Mouse (Mus musculus) neural tube, embryonic 14.5 days (tissue): ENCODE results near the gene Ctdsp2. TPM values are rescaled to one million over a fixed set of nuclear protein-coding genes. Genes with fewer than 3 reads are reported as not detected.

Source experiments
- ATAC-seq: fragments of 200-750 bp; cut with Nextera tagmentation; 2 replicates; pipeline ENCODE4 v1.8.0; 2017; ENCODE audit warnings: low read depth, mild to moderate bottlenecking, moderate TSS enrichment, moderate library complexity
- H3K27ac ChIP-seq: fragments of 300-500 bp; sonication (generic); 2 replicates; pipeline ENCODE4 v1.5.1; 2014; ENCODE audit warnings: low read depth, mild to moderate bottlenecking, control low read depth, low read length, moderate library complexity, mixed read lengths
- H3K27me3 ChIP-seq: fragments of 300-500 bp; sonication (generic); 2 replicates; pipeline ENCODE4 v1.6.1; 2014; ENCODE audit warnings: low read length; ENCODE audit not compliant: control insufficient read depth, insufficient read depth
- H3K36me3 ChIP-seq: fragments of 300-500 bp; sonication (generic); 2 replicates; pipeline ENCODE4 v1.6.1; 2014; ENCODE audit warnings: low read length, mixed read lengths; ENCODE audit not compliant: control insufficient read depth, insufficient read depth
- H3K4me1 ChIP-seq: fragments of 300-500 bp; sonication (generic); 2 replicates; pipeline ENCODE4 v1.6.1; 2014; ENCODE audit warnings: low read length; ENCODE audit not compliant: control insufficient read depth, insufficient read depth
- H3K4me2 ChIP-seq: fragments of 300-500 bp; sonication (generic); 2 replicates; pipeline ENCODE4 v1.6.1; 2014; ENCODE audit warnings: mild to moderate bottlenecking, low read depth, low read length, control low read depth
- H3K4me3 ChIP-seq: fragments of 300-500 bp; sonication (generic); 2 replicates; pipeline ENCODE4 v1.5.1; 2014; ENCODE audit warnings: low read depth, low read length, control low read depth, mixed read lengths
- H3K9ac ChIP-seq: fragments of 300-500 bp; sonication (generic); replicated peaks from 2 replicates; pipeline ENCODE4 v1.6.1; 2014; ENCODE audit warnings: low read depth, mild to moderate bottlenecking, control low read depth, low read length, mixed read lengths
- H3K9me3 ChIP-seq: fragments of 300-500 bp; sonication (generic); 2 replicates; pipeline ENCODE4 v1.6.1; 2016; ENCODE audit warnings: low read length; ENCODE audit not compliant: control insufficient read depth
- WGBS: fragments of 180-500 bp; shearing (Covaris S2); extraction: QIAGEN DNeasy Blood & Tissue Kit; methylation state at CpG from one replicate; pipeline ENCODE4 v1.1.7; 2014; 5-methylcytosine and 5-hydroxymethylcytosine counted together
- microRNA counts: library from miRNA; unstranded; fragments of <30 nt; microRNA quantifications from one replicate; lab custom pipeline; 2016
- microRNA-seq: library from miRNA; unstranded; fragments of <30 nt; microRNA quantifications from one replicate; pipeline ENCODE4, GENCODE M21; 2016
- polyA plus RNA-seq: library from polyadenylated mRNA; unstranded; fragments of >200 nt; fragmentation: Nextera tagmentation; extraction: Ambion mirVana; gene quantifications from 2 replicates; pipeline ENCODE4 v1.2.1, GENCODE M21; 2014

Ctdsp2 gene
- polyA plus RNA-seq, 1 experiment from 2014 or later = 15.1 TPM

DNA sequence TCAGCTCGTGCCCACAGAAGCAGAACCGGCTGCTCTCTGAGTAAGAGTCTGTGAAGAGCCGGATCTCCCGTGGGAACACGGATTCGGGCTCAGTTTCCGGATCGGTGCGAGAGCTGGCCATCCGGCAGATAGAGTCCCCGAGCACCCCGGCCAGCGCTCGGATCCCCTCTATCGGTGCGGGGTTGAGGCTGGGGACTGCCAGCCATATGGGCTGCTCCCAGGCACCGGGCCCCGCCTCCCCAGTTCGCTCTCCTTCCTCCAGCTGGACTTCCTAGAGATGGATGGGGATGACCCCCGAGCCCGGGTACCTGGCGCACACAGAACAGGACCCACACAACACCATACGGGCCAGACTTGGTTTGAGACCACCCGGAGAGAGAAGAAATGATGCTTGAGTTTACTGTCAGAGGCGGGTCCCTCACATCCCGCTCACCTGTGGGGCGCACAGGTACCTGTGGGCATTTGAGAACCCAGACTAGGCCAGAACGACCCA lies 62.8 kb downstream of the Ctdsp2 start, which contains the start of the genes Mettl1 and Eef1akmt3:
TSS of gene Mettl1 (plus strand) at position 141 of the 493 bp plus-strand sequence.
TSS of gene Eef1akmt3 (minus strand) at position 240 of the 493 bp plus-strand sequence.
- Histone ChIP-seq H3K9me3 (no peaks in the 10 kb centered on the region), H3K4me3 (peak within 1 kb of the TSS; percentile 81), H3K27ac (no peak within 1 kb of the TSS), H3K9ac (peak within 1 kb of the TSS; percentile 57), H3K36me3 (no peaks in the 10 kb centered on the region), H3K27me3 (peaks cover 4% of the 10 kb centered on the region; the same call in 1 of the 2 replicates), H3K4me2 (peak within 1 kb of the TSS; percentile 97), H3K4me1 (peaks cover 12% of the 10 kb centered on the region; the same call in 1 of the 2 replicates)
- ATAC-seq = peak; percentile 77
- under 1% methylated on average over 28 of the region's 28 CpGs for WGBS

DNA sequence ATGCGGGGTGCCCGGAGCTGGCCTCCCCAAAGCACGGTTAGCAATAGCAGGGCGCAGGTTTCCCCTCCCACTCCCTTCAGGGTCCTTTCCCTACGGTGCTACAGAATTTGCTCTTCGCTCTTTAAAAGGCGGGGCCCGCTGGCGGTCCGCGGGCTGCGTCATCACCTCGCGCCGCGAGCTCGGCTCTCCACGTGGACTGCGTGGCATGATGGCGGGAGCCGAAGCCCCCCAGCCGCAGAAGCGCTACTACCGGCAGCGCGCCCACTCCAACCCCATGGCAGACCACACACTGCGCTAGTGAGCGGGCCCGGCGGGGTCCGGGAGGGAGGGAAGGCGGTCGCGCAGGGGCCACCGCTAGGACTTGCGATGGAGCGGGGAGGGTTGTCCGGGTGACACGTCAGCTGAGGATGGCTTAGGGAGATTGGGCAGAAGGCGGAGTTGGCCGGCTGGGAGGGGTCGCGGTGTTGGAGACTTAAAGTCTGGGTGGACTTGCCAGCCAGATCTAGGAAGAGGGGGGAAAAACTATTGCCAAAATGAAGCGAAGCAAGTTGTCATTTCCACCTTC lies 63.3 kb downstream of the Ctdsp2 start:
- peaks cover 12% of the 10 kb centered on the region; the same call in 1 of the 2 replicates for H3K4me1 ChIP-seq
- ATAC-seq = peak; percentile 85
- no peaks in the 10 kb centered on the region for H3K9me3 ChIP-seq
- no peaks in the 10 kb centered on the region for H3K36me3 ChIP-seq
- H3K4me2 ChIP-seq = peak overlapping the region; percentile 97
- H3K27ac ChIP-seq = no peak overlapping the region
- under 1% methylated on average over 44 of the region's 44 CpGs for WGBS
- H3K4me3 ChIP-seq = peak overlapping the region; percentile 81
- H3K27me3 ChIP-seq = peaks cover 4% of the 10 kb centered on the region; the same call in 1 of the 2 replicates
- peak overlapping the region; percentile 57 for H3K9ac ChIP-seq

- 14% methylated on average over 5 of the region's 5 CpGs for WGBS
- Histone ChIP-seq H3K36me3 (no peaks in the 10 kb centered on the region), H3K27ac (no peak overlapping the region), H3K9me3 (no peaks in the 10 kb centered on the region), H3K9ac (peak overlapping the region; percentile 57; the same call in 1 of the 2 replicates), H3K27me3 (peaks cover 6% of the 10 kb centered on the region; the same call in 1 of the 2 replicates), H3K4me2 (peak overlapping the region; percentile 97), H3K4me1 (peaks cover 12% of the 10 kb centered on the region; the same call in 1 of the 2 replicates), H3K4me3 (peak overlapping the region; percentile 81)
- 0 out of 2 replicates have a peak, but pooled peaks have one; percentile 3 for ATAC-seq
Measured at GRCm38 (mm10) chr10:127042468-127043115, 64.1 kb downstream of the Ctdsp2 start.

- 92% methylated on average over 6 of the region's 6 CpGs for WGBS
- Histone ChIP-seq H3K27ac (no peak overlapping the region), H3K27me3 (peaks cover 10% of the 10 kb centered on the region; the same call in 1 of the 2 replicates), H3K4me1 (peaks cover 12% of the 10 kb centered on the region; the same call in 1 of the 2 replicates), H3K4me3 (no peak overlapping the region; the same call in 1 of the 2 replicates), H3K4me2 (no peak overlapping the region), H3K9me3 (no peaks in the 10 kb centered on the region), H3K9ac (no peak overlapping the region), H3K36me3 (no peaks in the 10 kb centered on the region)
- ATAC-seq = no peak
Measured at GRCm38 (mm10) chr10:127043187-127043586, 64.7 kb downstream of the Ctdsp2 start.

DNA sequence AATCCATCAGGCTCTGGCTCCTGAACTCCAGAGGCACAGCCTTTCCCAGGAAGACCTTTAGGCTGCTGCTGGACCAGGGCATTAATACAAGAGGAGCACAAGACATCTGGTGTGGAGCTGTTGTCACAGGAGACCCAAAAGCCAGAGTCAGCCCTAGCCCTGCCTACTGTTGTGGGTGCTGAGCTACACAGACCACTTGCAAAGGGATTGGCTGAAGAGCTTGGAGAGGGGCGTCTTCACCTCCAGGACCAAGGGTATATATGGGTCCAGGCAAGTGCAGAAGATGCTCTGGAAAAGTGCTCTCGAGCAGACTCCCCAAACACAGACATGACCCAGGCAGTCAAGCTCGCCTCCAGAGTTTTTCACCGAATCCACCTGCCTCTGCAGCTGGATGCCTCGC lies 69.4 kb downstream of the Ctdsp2 start, which contains the start of gene Cyp27b1:
TSS of gene Cyp27b1 (plus strand) at position 297 of the 400 bp plus-strand sequence.
- Histone ChIP-seq H3K4me2 (no peak within 1 kb of the TSS), H3K4me1 (no peaks in the 10 kb centered on the region), H3K9me3 (no peaks in the 10 kb centered on the region), H3K27ac (no peak within 1 kb of the TSS), H3K9ac (no peak within 1 kb of the TSS), H3K27me3 (peaks cover 30% of the 10 kb centered on the region), H3K36me3 (no peaks in the 10 kb centered on the region), H3K4me3 (no peak within 1 kb of the TSS)
- 35% methylated on average over 5 of the region's 5 CpGs for WGBS
- ATAC-seq = no peak

DNA sequence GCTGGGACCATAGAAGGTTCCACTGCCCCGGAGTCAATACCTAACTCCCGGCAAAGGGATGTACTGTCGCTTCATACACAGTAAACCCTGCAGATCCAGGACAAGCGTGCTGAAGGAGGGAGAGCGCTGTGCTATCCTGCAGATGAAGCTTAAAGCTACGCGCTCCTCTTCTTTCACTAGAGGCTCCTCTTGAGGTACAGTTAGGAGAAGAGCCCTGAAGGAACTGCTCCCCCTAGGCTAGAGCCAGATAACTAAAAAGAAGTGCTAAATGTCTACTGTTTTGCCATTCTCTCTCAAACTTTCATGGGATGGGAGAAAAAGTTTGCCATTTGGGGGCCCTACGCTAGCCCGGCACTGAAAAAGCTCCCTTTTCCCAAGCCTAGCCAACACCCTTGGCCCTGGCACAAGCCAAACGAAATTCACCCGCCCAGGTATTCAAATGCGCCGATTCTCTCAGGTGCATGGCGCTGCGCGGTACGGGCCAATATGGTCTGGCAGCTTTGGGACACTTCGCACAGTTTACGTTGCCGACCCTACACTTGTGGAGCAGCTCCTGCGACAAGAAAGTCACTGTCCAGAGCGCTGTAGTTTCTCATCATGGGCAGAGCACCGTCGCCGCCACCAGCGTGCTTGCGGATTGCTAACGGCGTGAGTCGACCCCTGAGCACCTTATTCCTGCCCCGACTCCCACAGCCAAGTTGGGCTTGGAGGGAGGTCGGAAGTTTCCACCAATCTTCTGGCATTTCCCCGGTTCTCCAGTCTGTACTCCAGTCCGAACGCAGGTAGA lies 70.3 kb downstream of the Ctdsp2 start:
- Histone ChIP-seq H3K36me3 (no peaks in the 10 kb centered on the region), H3K4me1 (no peaks in the 10 kb centered on the region), H3K4me3 (no peak overlapping the region), H3K9ac (no peak overlapping the region), H3K4me2 (no peak overlapping the region), H3K27me3 (peaks cover 30% of the 10 kb centered on the region), H3K27ac (no peak overlapping the region), H3K9me3 (no peaks in the 10 kb centered on the region)
- 4% methylated on average over 35 of the region's 35 CpGs for WGBS
- ATAC-seq = no peak

MicroRNAs encoded within 50 kb of the gene (microRNA counts, 519-probe panel; counts per million panel counts)
- microRNA mmu-miR-26a (lab: Ali Mortazavi, UCI) (3,991 counts per million, percentile 42 among the panel's probes with 10 or more counts), microRNA mmu-miR-546 (lab: Ali Mortazavi, UCI) (not detected)

Small RNA genes within 50 kb of the gene (microRNA-seq; reads per million reads assigned to microRNA genes)
- gene Mir26a-2 = 23.9 reads per million, percentile 26 among the genes with 10 or more reads in this experiment
- not detected for gene Mir546

Other genes starting within 250 kb of the Ctdsp2 start
- 15.6 and 16.7 TPM in 2 replicates for gene Atp23, start 77.4 kb upstream of the Ctdsp2 start, polyA plus RNA-seq
- gene Avil, start 22.0 kb downstream of the Ctdsp2 start, polyA plus RNA-seq = 0.15 and 27.1 TPM in 2 replicates
- gene Tsfm, start 52.1 kb downstream of the Ctdsp2 start, polyA plus RNA-seq = 60.1 and 64.6 TPM in 2 replicates
- 24.1 and 24.6 TPM in 2 replicates for gene Mettl1, start 62.7 kb downstream of the Ctdsp2 start, polyA plus RNA-seq
- gene Eef1akmt3, start 62.8 kb downstream of the Ctdsp2 start, polyA plus RNA-seq = 0.15 and 0.21 TPM in 2 replicates
- gene Cyp27b1, start 69.5 kb downstream of the Ctdsp2 start, polyA plus RNA-seq = 0.14 TPM in 1 of 2 replicates, not detected in the other
- 9.7 and 13.2 TPM in 2 replicates for gene March9, start 81.5 kb downstream of the Ctdsp2 start, polyA plus RNA-seq
- gene Cdk4, start 84.8 kb downstream of the Ctdsp2 start, polyA plus RNA-seq = 657 and 756 TPM in 2 replicates
- 91.1 and 93.6 TPM in 2 replicates for gene Tspan31, start 91.5 kb downstream of the Ctdsp2 start, polyA plus RNA-seq
- 4.7 and 10.6 TPM in 2 replicates for gene Agap2, start 96.6 kb downstream of the Ctdsp2 start, polyA plus RNA-seq
- gene Os9, start 142.4 kb downstream of the Ctdsp2 start, polyA plus RNA-seq = 65.7 and 92.8 TPM in 2 replicates
- 79.3 and 93.4 TPM in 2 replicates for gene B4galnt1, start 186.5 kb downstream of the Ctdsp2 start, polyA plus RNA-seq
- gene Slc26a10, start 201.9 kb downstream of the Ctdsp2 start, polyA plus RNA-seq = 0.80 and 1.3 TPM in 2 replicates
- gene Arhgef25, start 211.4 kb downstream of the Ctdsp2 start, polyA plus RNA-seq = 24.2 and 31.0 TPM in 2 replicates
- 224 and 231 TPM in 2 replicates for gene Dtx3, start 217.0 kb downstream of the Ctdsp2 start, polyA plus RNA-seq
- gene Pip4k2c, start 232.9 kb downstream of the Ctdsp2 start, polyA plus RNA-seq = 15.5 and 18.1 TPM in 2 replicates